Mouse (Mus musculus) stomach, embryonic 15.5 days (tissue): ENCODE measurements at regions not wholly inside any gene's neighbourhood (a gene's known extent, or its start where the extent isn't known, plus 50 kb on each side); places are given as distances from the start of the nearest gene placed in this dataset.

Experiments used
- ATAC-seq: fragments of 200-750 bp; cut with Nextera tagmentation; 2 replicates; pipeline ENCODE4 v1.8.0; 2017; ENCODE audit warnings: low read depth, moderate number of reproducible peaks, moderate TSS enrichment; ENCODE audit not compliant: insufficient read depth, low FRiP score
- H3K27ac ChIP-seq: fragments of 300-500 bp; sonication (generic); 2 replicates; pipeline ENCODE4 v1.5.1; 2015; ENCODE audit warnings: mild to moderate bottlenecking, inconsistent platforms
- H3K27me3 ChIP-seq: fragments of 300-500 bp; sonication (generic); replicated peaks from 2 replicates; pipeline ENCODE4 v1.6.1; 2015; ENCODE audit warnings: inconsistent platforms
- H3K36me3 ChIP-seq: fragments of 300-500 bp; sonication (generic); 2 replicates; pipeline ENCODE4 v1.6.1; 2015; ENCODE audit warnings: inconsistent platforms
- H3K4me1 ChIP-seq: fragments of 300-500 bp; sonication (generic); 2 replicates; pipeline ENCODE4 v1.6.1; 2015; ENCODE audit warnings: inconsistent platforms
- H3K4me2 ChIP-seq: fragments of 300-500 bp; sonication (generic); 2 replicates; pipeline ENCODE4 v1.6.1; 2015; ENCODE audit warnings: mild to moderate bottlenecking, inconsistent platforms
- H3K4me3 ChIP-seq: fragments of 300-500 bp; sonication (generic); replicated peaks from 2 replicates; pipeline ENCODE4 v1.5.1; 2015; ENCODE audit warnings: inconsistent platforms
- H3K9ac ChIP-seq: fragments of 300-500 bp; sonication (generic); 2 replicates; pipeline ENCODE4 v1.6.1; 2015; ENCODE audit warnings: inconsistent platforms
- H3K9me3 ChIP-seq: fragments of 300-500 bp; sonication (generic); 2 replicates; pipeline ENCODE4 v1.6.1; 2016; ENCODE audit warnings: inconsistent platforms
- WGBS: fragments of 180-500 bp; shearing (Covaris S2); methylation state at CpG from one replicate; pipeline ENCODE4 v1.1.7; 2015; 5-methylcytosine and 5-hydroxymethylcytosine counted together

DNA sequence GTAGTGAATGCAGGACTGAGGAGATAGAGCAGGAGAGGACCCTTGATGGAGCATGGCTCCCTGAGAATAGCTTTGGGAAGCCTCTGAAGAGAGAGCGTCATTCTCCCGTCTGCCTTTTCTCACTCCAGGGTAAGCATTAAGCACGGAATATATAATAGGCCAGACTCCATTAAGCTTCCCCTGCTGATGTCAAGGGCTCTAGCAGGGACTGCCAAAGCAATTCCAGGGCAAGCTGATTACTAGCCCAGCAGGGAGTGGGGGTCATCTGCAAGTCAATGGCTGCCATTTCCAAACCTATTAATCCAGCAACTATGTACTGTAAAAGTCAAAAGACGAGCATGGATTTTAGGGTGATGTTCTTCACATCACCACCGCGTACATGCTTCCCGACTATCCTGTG is 111.2 kb upstream of the Arl4c start:
- H3K4me1 ChIP-seq, result no peaks in the 10 kb centered on the region
- no peaks in the 10 kb centered on the region for H3K9me3 ChIP-seq
- H3K36me3 ChIP-seq, result no peaks in the 10 kb centered on the region
- H3K9ac ChIP-seq, result no peak overlapping the region
- ATAC-seq, result no peak
- no peak overlapping the region for H3K4me3 ChIP-seq
- WGBS, result 70% methylated on average over 7 of the region's 7 CpGs
- no peak overlapping the region for H3K27ac ChIP-seq
- no peaks in the 10 kb centered on the region for H3K27me3 ChIP-seq
- H3K4me2 ChIP-seq, result no peak overlapping the region

DNA sequence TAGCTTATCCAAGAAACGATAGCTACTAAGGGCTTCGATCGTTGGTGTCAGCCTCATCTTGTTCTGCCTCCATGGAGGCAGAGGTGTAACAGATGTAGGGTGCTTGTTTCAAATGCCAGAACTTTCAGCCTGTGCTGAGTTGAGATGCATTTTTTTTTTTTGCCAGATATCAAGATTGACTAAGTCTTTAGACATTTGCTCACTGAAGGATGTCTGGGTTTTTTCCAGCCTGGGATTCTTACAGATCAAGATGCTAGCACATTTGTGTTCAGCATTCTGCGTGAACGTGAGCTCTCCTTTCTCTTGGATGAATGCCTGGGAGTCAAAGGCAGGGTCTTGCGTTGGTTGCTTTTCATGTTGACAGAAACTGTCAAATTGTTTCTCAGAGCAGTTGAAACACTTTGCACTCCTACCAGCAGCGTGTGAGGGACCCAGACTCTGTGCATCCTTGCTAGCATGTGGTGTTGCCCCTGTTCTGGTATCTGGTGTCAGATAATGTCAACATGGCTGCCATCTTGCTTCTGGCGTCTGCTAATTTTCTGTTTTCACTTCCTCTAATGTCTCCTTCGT is 114.4 kb upstream of the Arl4c start:
- Histone ChIP-seq H3K4me3 (no peak overlapping the region), H3K9ac (no peak overlapping the region), H3K9me3 (no peaks in the 10 kb centered on the region), H3K4me1 (no peaks in the 10 kb centered on the region; the same call in 1 of the 2 replicates), H3K4me2 (no peak overlapping the region), H3K27me3 (no peaks in the 10 kb centered on the region), H3K36me3 (no peaks in the 10 kb centered on the region), H3K27ac (no peak overlapping the region)
- no peak for ATAC-seq
- whole genome bisulfite sequencing, result 63% methylated on average over 9 of the region's 9 CpGs

DNA sequence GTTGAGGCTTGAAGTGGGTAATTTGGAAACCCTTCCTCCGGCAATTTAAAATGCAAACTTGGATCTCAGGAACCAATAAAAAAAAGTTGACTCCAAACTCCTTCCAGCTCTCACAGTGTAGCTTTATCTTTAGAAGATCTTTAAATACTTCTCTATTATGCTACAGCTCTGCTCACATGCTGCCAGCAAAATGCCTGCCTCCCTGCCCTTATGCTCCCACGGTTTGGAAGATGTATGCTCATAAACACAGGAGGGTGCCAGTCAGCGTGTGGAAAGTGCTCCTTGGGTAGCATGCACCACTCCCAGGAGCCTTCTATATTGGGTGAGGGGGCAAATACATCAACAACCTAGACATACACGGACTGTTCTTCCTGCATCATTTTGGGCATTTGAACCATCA is 123.2 kb upstream of the Arl4c start:
- no peak for ATAC-seq
- H3K27me3 ChIP-seq, result no peaks in the 10 kb centered on the region

DNA sequence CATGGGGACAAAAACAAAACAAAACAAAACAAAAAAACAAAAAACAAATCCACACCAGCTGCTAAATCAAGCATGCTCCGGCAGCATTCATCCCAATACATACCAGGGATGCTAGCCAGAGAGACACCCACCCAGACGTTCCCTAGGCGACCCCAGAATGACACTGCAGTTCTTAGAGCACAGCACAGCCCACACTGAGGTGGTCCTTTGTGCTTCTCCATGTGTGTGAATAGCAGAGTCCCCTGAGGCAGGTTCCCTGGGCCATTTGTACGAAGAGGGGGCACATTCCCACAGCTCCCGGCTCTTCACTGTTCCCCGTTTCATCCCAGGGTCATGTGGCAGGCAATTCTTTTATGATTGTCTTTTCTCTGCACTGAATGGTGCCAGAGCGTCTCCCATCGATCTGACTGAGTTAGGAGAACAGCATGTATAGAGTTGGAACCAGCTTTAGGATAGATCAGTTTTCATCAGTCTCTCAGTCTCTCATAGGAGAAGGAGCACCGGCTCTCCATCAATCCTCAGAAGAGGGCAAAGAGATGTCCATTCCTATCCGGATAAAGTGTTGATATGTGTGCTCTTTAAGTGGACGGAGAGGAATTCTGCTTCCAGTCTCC is 136.7 kb upstream of the Arl4c start:
- Histone ChIP-seq H3K9me3 (no peaks in the 10 kb centered on the region), H3K4me1 (peaks cover 6% of the 10 kb centered on the region; the same call in 1 of the 2 replicates), H3K27me3 (no peaks in the 10 kb centered on the region), H3K27ac (no peak overlapping the region), H3K4me3 (no peak overlapping the region), H3K4me2 (no peak overlapping the region), H3K36me3 (no peaks in the 10 kb centered on the region), H3K9ac (no peak overlapping the region)
- ATAC-seq, result no peak
- WGBS, result 60% methylated on average over 11 of the region's 11 CpGs

More for the DNA sequence above, 123.2 kb upstream of the Arl4c start:
- H3K9ac ChIP-seq, result no peak overlapping the region
- no peaks in the 10 kb centered on the region for H3K36me3 ChIP-seq
- 86% methylated on average over 4 of the region's 4 CpGs for WGBS
- H3K4me3 ChIP-seq, result no peak overlapping the region
- no peaks in the 10 kb centered on the region for H3K4me1 ChIP-seq
- H3K4me2 ChIP-seq, result no peak overlapping the region
- H3K9me3 ChIP-seq, result no peaks in the 10 kb centered on the region
- H3K27ac ChIP-seq, result no peak overlapping the region

DNA sequence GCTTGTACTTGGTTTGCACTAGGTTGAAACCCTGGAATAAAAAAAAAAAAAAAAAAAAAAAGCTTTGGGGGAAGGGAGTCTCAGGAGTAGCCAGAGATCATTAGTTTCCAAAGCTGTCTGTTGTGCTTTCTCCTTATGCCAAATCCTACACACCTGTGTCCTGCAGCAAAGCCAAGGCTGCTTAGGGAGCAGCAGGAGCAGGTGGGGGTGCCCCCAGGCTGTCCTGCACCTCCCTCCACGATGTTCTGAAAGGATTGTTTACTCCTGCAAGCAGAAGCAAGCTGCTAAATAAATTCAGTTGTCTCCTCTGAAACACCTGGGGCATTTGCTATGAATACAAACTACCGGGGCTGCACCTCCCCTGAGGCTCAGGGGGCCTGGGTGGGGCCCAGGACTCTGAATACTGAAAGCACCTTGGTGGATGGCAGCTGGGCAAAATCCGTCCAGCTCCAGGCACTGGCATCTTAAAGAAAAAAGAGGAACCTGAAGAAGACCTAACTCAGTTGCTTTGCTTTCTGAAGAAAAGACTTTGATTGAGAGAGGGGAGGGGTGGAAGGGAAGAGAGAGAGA is 137.5 kb upstream of the Arl4c start:
- 23% methylated on average over 3 of the region's 3 CpGs for WGBS
- H3K4me2 ChIP-seq, result no peak overlapping the region
- H3K9me3 ChIP-seq, result no peaks in the 10 kb centered on the region
- no peak overlapping the region for H3K4me3 ChIP-seq
- H3K27ac ChIP-seq, result no peak overlapping the region
- no peak overlapping the region for H3K9ac ChIP-seq
- no peaks in the 10 kb centered on the region for H3K36me3 ChIP-seq
- no peak for ATAC-seq
- H3K4me1 ChIP-seq, result peaks cover 6% of the 10 kb centered on the region; the same call in 1 of the 2 replicates
- no peaks in the 10 kb centered on the region for H3K27me3 ChIP-seq

DNA sequence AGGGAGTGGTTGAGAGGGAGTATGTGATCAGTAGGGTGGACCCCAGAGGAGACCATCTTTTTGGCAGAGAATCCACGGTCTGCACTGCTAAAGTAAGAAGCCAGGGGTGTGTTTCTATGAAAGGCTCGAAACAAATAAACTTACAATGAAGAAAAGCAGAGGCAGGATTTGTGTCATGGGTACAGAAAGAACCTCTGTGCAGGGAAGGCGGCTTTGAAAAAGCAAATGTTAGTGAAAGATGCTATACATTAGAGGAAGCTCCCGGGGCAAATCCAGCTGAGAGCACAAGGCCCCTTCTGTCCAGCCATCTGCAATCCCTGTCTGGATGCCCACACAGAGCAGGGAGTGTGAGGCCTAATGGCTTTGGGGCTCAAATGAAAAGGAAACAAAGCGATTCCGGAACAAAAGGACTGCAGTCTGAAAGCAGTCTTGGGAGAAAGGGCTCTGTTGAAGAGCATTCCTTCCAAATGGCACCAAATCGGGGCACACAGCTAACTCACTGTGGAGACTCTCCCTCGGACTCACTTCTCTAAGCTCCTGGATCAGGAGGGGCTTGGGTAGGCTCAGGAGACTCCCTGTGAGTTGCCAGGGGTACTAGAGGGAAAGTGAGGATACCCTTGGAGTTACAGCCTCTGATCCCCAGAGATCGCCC is 138.1 kb upstream of the Arl4c start:
- H3K27ac ChIP-seq, result no peak overlapping the region

DNA sequence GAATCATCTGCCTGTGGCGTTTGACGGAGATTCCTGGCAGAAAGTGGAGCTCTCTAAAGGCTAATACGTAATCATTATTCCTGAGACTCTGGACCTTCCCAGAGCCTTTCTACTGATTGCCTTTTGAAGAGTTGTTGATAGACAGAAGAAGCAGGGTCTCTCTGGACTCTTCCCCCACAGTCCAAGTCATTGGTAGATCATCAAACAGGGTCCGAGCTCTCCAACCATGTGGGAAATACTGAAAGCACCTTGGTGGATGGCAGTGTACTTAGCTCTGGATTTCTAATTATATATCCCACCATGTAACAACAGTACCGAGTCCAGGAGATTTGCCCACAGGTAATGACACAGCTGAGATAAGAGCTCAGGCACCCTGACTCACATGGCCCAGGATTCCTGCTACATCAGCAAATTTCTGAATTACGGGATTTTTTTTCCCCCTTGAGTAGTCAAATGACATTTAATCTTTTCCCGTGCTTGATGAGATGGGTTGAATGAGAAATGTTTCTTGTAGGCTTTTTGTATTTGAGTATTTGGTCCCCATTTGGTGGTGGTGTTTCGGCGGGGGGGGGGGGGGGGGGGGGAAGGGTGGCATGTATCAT is 139.1 kb upstream of the Arl4c start:
- no peaks in the 10 kb centered on the region for H3K9me3 ChIP-seq
- 80% methylated on average over 8 of the region's 9 CpGs for WGBS
- no peak for ATAC-seq

More for the DNA sequence above, 138.1 kb upstream of the Arl4c start:
- H3K4me2 ChIP-seq, result no peak overlapping the region
- peaks cover 6% of the 10 kb centered on the region; the same call in 1 of the 2 replicates for H3K4me1 ChIP-seq
- no peak overlapping the region for H3K4me3 ChIP-seq
- no peak overlapping the region for H3K9ac ChIP-seq
- ATAC-seq, result no peak
- no peaks in the 10 kb centered on the region for H3K9me3 ChIP-seq
- no peaks in the 10 kb centered on the region for H3K27me3 ChIP-seq
- 41% methylated on average over 9 of the region's 9 CpGs for WGBS
- no peaks in the 10 kb centered on the region for H3K36me3 ChIP-seq

DNA sequence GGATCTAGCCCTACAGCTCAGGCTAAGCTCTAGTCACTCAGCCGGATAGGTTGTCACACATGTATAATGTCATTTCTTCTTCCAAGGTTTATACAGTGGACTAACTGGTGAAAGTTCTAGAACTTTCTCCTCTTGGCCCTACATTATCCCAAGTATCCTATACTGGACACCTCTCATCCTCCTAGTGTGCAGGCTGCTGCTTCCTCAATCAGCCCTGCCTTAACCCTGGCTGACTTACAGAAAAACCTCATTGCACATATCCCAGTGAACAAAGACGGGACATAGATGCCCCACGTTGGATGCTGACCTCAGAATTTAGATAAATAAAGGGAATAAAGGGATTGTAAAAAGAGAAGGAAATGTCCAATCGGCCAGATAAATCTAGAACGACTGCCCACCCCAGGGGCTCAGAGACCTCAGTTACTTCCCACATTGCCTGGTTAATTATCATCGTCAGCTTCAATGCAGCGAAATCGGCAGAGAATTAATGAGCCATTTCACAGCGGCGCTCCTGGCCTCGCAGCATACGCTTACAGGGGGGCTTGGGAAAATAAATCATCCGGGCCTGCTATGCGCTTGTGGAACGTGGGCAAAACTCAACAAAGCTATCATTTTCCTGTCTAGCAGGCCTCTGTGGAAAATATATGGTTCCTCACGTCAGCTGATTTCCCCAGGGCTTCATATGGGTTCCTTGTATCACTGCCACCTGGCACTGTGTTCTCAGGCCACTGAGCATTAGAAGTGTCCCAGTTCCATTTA is 145.5 kb upstream of the Arl4c start:
- Histone ChIP-seq H3K4me2 (no peak overlapping the region), H3K36me3 (no peaks in the 10 kb centered on the region)

More for the DNA sequence above, 139.1 kb upstream of the Arl4c start:
- no peaks in the 10 kb centered on the region for H3K36me3 ChIP-seq
- H3K4me3 ChIP-seq, result no peak overlapping the region
- no peak overlapping the region for H3K27ac ChIP-seq
- H3K4me1 ChIP-seq, result peaks cover 6% of the 10 kb centered on the region; the same call in 1 of the 2 replicates
- H3K9ac ChIP-seq, result no peak overlapping the region
- H3K27me3 ChIP-seq, result no peaks in the 10 kb centered on the region
- H3K4me2 ChIP-seq, result no peak overlapping the region

DNA sequence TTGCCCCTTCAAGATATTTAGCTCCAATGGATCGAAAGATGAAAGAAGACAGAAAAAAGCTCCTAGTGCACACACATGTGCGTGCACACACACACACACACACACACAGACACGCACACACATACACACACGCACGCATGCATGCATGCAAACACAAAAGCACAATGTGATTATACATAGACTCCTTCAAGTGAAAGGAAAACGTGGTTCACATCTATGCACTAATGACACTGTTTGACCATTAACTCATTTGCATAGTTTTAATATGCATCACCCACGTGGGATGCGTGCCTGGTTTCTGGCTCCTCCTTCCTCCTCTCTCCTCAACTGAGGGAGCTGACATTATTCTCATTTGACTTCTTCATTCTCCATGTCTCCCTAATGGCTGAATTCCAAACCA is 146.2 kb upstream of the Arl4c start:
- Histone ChIP-seq H3K4me1 (no peaks in the 10 kb centered on the region), H3K9me3 (no peaks in the 10 kb centered on the region), H3K27me3 (no peaks in the 10 kb centered on the region), H3K4me3 (no peak overlapping the region), H3K4me2 (no peak overlapping the region), H3K36me3 (no peaks in the 10 kb centered on the region), H3K9ac (no peak overlapping the region), H3K27ac (no peak overlapping the region)
- 74% methylated on average over 8 of the region's 8 CpGs for WGBS
- no peak for ATAC-seq

More for the DNA sequence above, 145.5 kb upstream of the Arl4c start:
- H3K9ac ChIP-seq, result no peak overlapping the region
- 47% methylated on average over 16 of the region's 16 CpGs for WGBS
- H3K27ac ChIP-seq, result no peak overlapping the region
- H3K4me1 ChIP-seq, result no peaks in the 10 kb centered on the region
- H3K9me3 ChIP-seq, result no peaks in the 10 kb centered on the region
- no peak overlapping the region for H3K4me3 ChIP-seq
- H3K27me3 ChIP-seq, result no peaks in the 10 kb centered on the region
- ATAC-seq, result no peak

DNA sequence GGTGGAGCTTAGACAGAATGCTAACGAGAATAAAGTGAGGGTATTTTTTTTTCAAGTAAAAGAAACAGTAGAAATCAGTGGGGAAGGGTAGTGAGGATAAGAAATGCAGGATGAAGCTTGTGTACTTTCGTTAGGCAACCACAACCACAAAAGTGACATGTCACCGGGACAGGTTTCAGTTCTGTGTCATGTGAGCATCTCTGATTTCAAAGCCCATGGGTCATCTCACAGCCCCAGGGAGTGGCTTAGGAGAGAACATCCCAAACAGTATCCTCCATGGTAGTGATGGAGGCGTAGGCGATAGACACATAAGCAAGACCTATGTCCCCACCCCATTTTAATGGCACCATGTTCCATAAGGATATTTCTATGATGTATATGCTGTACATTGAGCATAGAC is 147.4 kb upstream of the Arl4c start:
- no peaks in the 10 kb centered on the region for H3K27me3 ChIP-seq

DNA sequence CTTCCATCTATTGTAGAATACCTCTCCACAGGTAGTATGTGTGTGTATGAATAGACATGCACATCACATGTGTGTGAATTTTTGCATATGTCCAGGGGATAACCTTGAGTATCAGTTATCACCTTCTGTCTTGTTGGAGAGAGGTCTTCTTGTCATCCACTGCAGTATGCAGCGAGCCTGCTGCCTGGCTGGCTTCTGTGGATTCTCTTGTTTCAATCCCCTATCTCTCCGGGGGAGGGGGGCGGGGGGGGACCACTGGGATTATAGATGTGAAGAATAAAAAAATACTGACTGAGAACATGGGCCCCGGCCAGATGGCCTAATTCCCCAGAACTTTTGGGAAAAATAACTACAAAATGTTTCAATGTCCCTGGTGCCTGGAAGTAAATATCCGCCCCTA is 149.9 kb upstream of the Arl4c start:
- no peak overlapping the region for H3K27ac ChIP-seq
- H3K4me3 ChIP-seq, result no peak overlapping the region
- H3K4me2 ChIP-seq, result no peak overlapping the region
- ATAC-seq, result no peak
- H3K4me1 ChIP-seq, result no peaks in the 10 kb centered on the region
- no peaks in the 10 kb centered on the region for H3K9me3 ChIP-seq
- H3K9ac ChIP-seq, result no peak overlapping the region
- no peaks in the 10 kb centered on the region for H3K36me3 ChIP-seq
- 79% methylated on average over 5 of the region's 5 CpGs for WGBS
- no peaks in the 10 kb centered on the region for H3K27me3 ChIP-seq

More for the DNA sequence above, 147.4 kb upstream of the Arl4c start:
- Histone ChIP-seq H3K27ac (no peak overlapping the region), H3K4me2 (no peak overlapping the region), H3K4me1 (no peaks in the 10 kb centered on the region), H3K4me3 (no peak overlapping the region), H3K36me3 (no peaks in the 10 kb centered on the region), H3K9ac (no peak overlapping the region), H3K9me3 (no peaks in the 10 kb centered on the region)
- no peak for ATAC-seq
- 80% methylated on average over 5 of the region's 5 CpGs for WGBS
